19 mouse cellular contexts compared by ENCODE assay signal in genomic region chr6:48428769-48429557, GRCm38 (mm10). TPM values are rescaled to one million over a fixed set of nuclear protein-coding genes. Genes with fewer than 3 reads are reported as not detected.
DNase-seq lines count a peak whose midpoint lies in the region; TF ChIP-seq lines count a peak whose summit lies in the region.
"Had no signal": no experiment of that assay in that cellular context is flagged by ENCODE, and none has a peak within 500 bp of the region (broad histone marks: within the 10 kb centered on the region; RNA-seq: fewer than 3 reads in every experiment).

No protein-coding gene starts in this region.

- 0 out of 2 replicates have a peak overlapping the region, but pooled peaks have one; percentile 15 for H3K27ac ChIP-seq in kidney, adult 2 months (ENCODE audit: insufficient read depth, low read depth, low read length)
- H3K27ac ChIP-seq: limb, embryonic 13.5 days; midbrain, embryonic 12.5 days; stomach, postnatal 0 days had no signal

- TF ChIP-seq CTCF in kidney, adult 2 months (conservative IDR thresholded peaks at IDR 0.05; ENCODE audit: insufficient read depth, insufficient read length, low read depth, low read length): no peak

- 56% methylated on average over 4 of the region's 4 CpGs for WGBS in kidney, adult 2 months

- no peak overlapping the region for H3K4me3 ChIP-seq in kidney, adult 2 months (ENCODE audit: insufficient read depth, low read depth, low read length)
- H3K4me3 ChIP-seq: heart, embryonic 12.5 days; limb, embryonic 13.5 days; midbrain, embryonic 12.5 days had no signal

- TF ChIP-seq POLR2A in kidney, adult 2 months (IDR thresholded peaks at IDR 0.05; ENCODE audit: low read depth, low read length): no peak

- H3K4me1 ChIP-seq in kidney, adult 2 months (ENCODE audit: control insufficient read depth, insufficient read depth, low read length): peaks cover 26% of the 10 kb centered on the region

- peak; percentile 21 for DNase-seq in adrenal gland, postnatal 14 days
- DNase-seq in adrenal gland, adult 8-10 months: no peak
- peak; percentile 59 for DNase-seq in kidney, adult 2 months
- no peak for DNase-seq in kidney, adult 18-20 months
- DNase-seq in cerebellum, adult 9-11 months: peak; percentile 71
- peak; percentile 32 to 50 for DNase-seq in kidney, postnatal 4 days
- DNase-seq in right cerebral cortex, postnatal 25 days: no peak
- DNase-seq in left cerebral cortex, adult 8-10 months (ENCODE audit: low spot score in 2 of 2): no peak
- DNase-seq: forebrain, postnatal 0 days; gastrocnemius, postnatal 10 days; heart, postnatal 36 days; liver, postnatal 0 days; lung, postnatal 4 days; thymus, postnatal 14 days had no signal

- H3K36me3 ChIP-seq in kidney, adult 2 months (ENCODE audit: control insufficient read depth, insufficient read depth, low read length): no peaks in the 10 kb centered on the region
- H3K36me3 ChIP-seq: heart, embryonic 12.5 days; limb, embryonic 13.5 days; midbrain, embryonic 12.5 days had no signal

- H3K27me3 ChIP-seq in kidney, adult 2 months (replicated peaks; ENCODE audit: control insufficient read depth, insufficient read depth, low read length): no peaks in the 10 kb centered on the region
- H3K27me3 ChIP-seq: heart, embryonic 12.5 days; limb, embryonic 13.5 days; midbrain, embryonic 12.5 days; Patski had no signal

RNA-seq across cellular contexts. Expression of gene Zfp467, which starts 16.7 kb away (rescaled TPM):
- 41.5 and 42.1 TPM in 2 replicates for total RNA-seq in adrenal gland, postnatal 14 days (2021)
- total RNA-seq in adrenal gland, adult 8-10 months (2022): 10 to 100 TPM; 56.7 to 68.0 (median 60.6) TPM
- 67.0 and 80.0 TPM in 2 replicates for polyA plus RNA-seq in kidney, adult 2 months (2012; rRNA removed)
- total RNA-seq in left cerebral cortex, adult 8-10 months (2022): 10 to 100 TPM; 36.6 to 46.3 (median 38.6) TPM

RNA-seq across cellular contexts. Expression of gene Sspo, which starts 19.1 kb away (rescaled TPM):
- total RNA-seq in adrenal gland, postnatal 14 days (2021): 2.6 TPM in 2 replicates
- 1 to 10 TPM; 2.7 to 9.7 (median 5.6) TPM for total RNA-seq in adrenal gland, adult 8-10 months (2022)
- 1.5 and 1.9 TPM in 2 replicates for polyA plus RNA-seq in kidney, adult 2 months (2012; rRNA removed)
- 1 to 10 TPM in 1 of 4 experiments, under 1 TPM in 3; 0.84 to 1.4 (median 0.90) TPM for total RNA-seq in left cerebral cortex, adult 8-10 months (2022)

RNA-seq across cellular contexts. Expression of gene Krba1, which starts 33.6 kb away (rescaled TPM):
- 26.3 and 30.5 TPM in 2 replicates for total RNA-seq in adrenal gland, postnatal 14 days (2021)
- 10 to 100 TPM; 44.0 to 56.6 (median 50.8) TPM for total RNA-seq in adrenal gland, adult 8-10 months (2022)
- 16.7 and 22.1 TPM in 2 replicates for polyA plus RNA-seq in kidney, adult 2 months (2012; rRNA removed)
- total RNA-seq in left cerebral cortex, adult 8-10 months (2022): 10 to 100 TPM; 42.8 to 63.6 (median 53.0) TPM

Comparison
In these comparisons a context has a peak if more than half of its experiments do, and no peak if none do; other contexts are left out.
1. DNase-seq: peak in adrenal gland, postnatal 14 days (single experiment), kidney, adult 2 months (single experiment), cerebellum, adult 9-11 months (single experiment) and kidney, postnatal 4 days (2 of 2); none in adrenal gland, adult 8-10 months (single experiment), kidney, adult 18-20 months (single experiment), right cerebral cortex, postnatal 25 days (single experiment) and left cerebral cortex, adult 8-10 months (0 of 2).